Mouse (Mus musculus): ENCODE data around the gene Scnn1a. TPM values are rescaled to one million over a fixed set of nuclear protein-coding genes. Genes with fewer than 3 reads are reported as not detected.
A peak's percentile ranks its signal among the peaks of the same experiment; 100 is the strongest.
"Not testable (repeated sequence)": the region's sequence is repeated elsewhere in the genome, so short reads cannot be mapped to it uniquely, and the experiment has no call there.

Scnn1a gene
- polyA plus RNA-seq, 1 experiment from 2014 or later: 18.5 TPM

GRCm38 (mm10) chr6:125292256-125292655 is 28.2 kb upstream of the Scnn1a start:
- no peaks in the 10 kb centered on the region for H3K36me3 ChIP-seq (ENCODE audit: control insufficient read depth, insufficient read depth, low read length)
- DNase-seq (ENCODE audit: low spot score) (peak; percentile 83), ATAC-seq (ENCODE audit: low FRiP score, low TSS enrichment) (peak; percentile 95)
- 59% methylated on average over 7 of the region's 7 CpGs for WGBS
- H3K27ac ChIP-seq (replicated peaks): peak overlapping the region; percentile 70
- H3K9me3 ChIP-seq (ENCODE audit: control insufficient read depth, low read length): no peaks in the 10 kb centered on the region
- H3K9ac ChIP-seq (ENCODE audit: low read length): no peak overlapping the region
- H3K4me1 ChIP-seq (replicated peaks; ENCODE audit: control insufficient read depth, insufficient read depth): 0 out of 2 replicates have a peak, but pooled peaks cover 2% of the 10 kb centered on the region
- no peak overlapping the region for H3K4me3 ChIP-seq (ENCODE audit: low read depth, low read length)
- TF ChIP-seq CTCF (IDR thresholded peaks at IDR 0.05; ENCODE audit: low read depth) (no peak), EP300 (optimal IDR thresholded peaks at IDR 0.05) (no peak)
- H3K4me2 ChIP-seq (replicated peaks; ENCODE audit: low read depth): no peak overlapping the region
- no peaks in the 10 kb centered on the region for H3K27me3 ChIP-seq (ENCODE audit: control insufficient read depth, insufficient read depth, low read length)

DNA sequence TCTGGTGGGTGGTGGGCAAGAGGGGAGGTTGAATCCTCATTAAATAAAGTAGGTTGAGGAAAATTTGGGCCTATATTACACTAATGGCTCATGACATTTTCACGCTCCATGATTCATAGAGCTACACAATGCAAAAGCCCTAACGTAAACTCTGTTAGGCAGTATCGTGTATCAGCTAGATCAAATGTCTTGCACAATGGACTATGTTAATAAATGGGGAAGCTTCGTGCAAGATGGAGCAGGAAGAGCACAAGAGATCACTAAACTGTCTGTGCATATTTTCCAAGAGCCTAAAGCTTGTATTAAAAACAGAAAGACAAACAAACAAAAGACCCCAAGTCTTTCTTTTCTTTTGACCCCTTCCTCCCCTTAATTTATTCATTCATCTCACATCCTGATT is 26.4 kb upstream of the Scnn1a start:
- no peaks in the 10 kb centered on the region for H3K4me1 ChIP-seq (replicated peaks; ENCODE audit: control insufficient read depth, insufficient read depth)
- DNase-seq (ENCODE audit: low spot score) (no peak), ATAC-seq (ENCODE audit: low FRiP score, low TSS enrichment) (no peak)
- H3K27ac ChIP-seq (replicated peaks): no peak overlapping the region
- H3K4me2 ChIP-seq (replicated peaks; ENCODE audit: low read depth): no peak overlapping the region
- WGBS: 55% methylated on average over 4 of the region's 4 CpGs
- H3K9ac ChIP-seq (ENCODE audit: low read length): no peak overlapping the region
- H3K9me3 ChIP-seq (ENCODE audit: control insufficient read depth, low read length): no peaks in the 10 kb centered on the region
- H3K4me3 ChIP-seq (ENCODE audit: low read depth, low read length): no peak overlapping the region
- TF ChIP-seq EP300 (optimal IDR thresholded peaks at IDR 0.05) (no peak), CTCF (IDR thresholded peaks at IDR 0.05; ENCODE audit: low read depth) (no peak)
- no peaks in the 10 kb centered on the region for H3K36me3 ChIP-seq (ENCODE audit: control insufficient read depth, insufficient read depth, low read length)
- no peaks in the 10 kb centered on the region for H3K27me3 ChIP-seq (ENCODE audit: control insufficient read depth, insufficient read depth, low read length)

GRCm38 (mm10) chr6:125297149-125297820 is 23.2 kb upstream of the Scnn1a start:
- no peak overlapping the region for H3K4me3 ChIP-seq (ENCODE audit: low read depth, low read length)
- ATAC-seq (ENCODE audit: low FRiP score, low TSS enrichment): 0 out of 2 replicates have a peak, but pooled peaks have one; percentile 55
- TF ChIP-seq CTCF (IDR thresholded peaks at IDR 0.05; ENCODE audit: low read depth) (no peak), EP300 (optimal IDR thresholded peaks at IDR 0.05) (no peak)
- no peaks in the 10 kb centered on the region for H3K36me3 ChIP-seq (ENCODE audit: control insufficient read depth, insufficient read depth, low read length)
- 0 out of 2 replicates have a peak, but pooled peaks cover 3% of the 10 kb centered on the region for H3K4me1 ChIP-seq (replicated peaks; ENCODE audit: control insufficient read depth, insufficient read depth)
- no peak overlapping the region for H3K4me2 ChIP-seq (replicated peaks; ENCODE audit: low read depth)
- no peaks in the 10 kb centered on the region for H3K27me3 ChIP-seq (ENCODE audit: control insufficient read depth, insufficient read depth, low read length)
- H3K9ac ChIP-seq (ENCODE audit: low read length): no peak overlapping the region
- no peak for DNase-seq (ENCODE audit: low spot score)
- no peaks in the 10 kb centered on the region for H3K9me3 ChIP-seq (ENCODE audit: control insufficient read depth, low read length)
- WGBS: 54% methylated on average over 5 of the region's 5 CpGs
- H3K27ac ChIP-seq (replicated peaks): no peak overlapping the region

GRCm38 (mm10) chr6:125300982-125301381 is 19.5 kb upstream of the Scnn1a start:
- ATAC-seq (ENCODE audit: low FRiP score, low TSS enrichment) (peak; percentile 66; the same call in 1 of the 2 replicates), DNase-seq (ENCODE audit: low spot score) (no peak)
- H3K27ac ChIP-seq (replicated peaks): no peak overlapping the region
- no peak overlapping the region for H3K4me3 ChIP-seq (ENCODE audit: low read depth, low read length)
- no peak overlapping the region for H3K9ac ChIP-seq (ENCODE audit: low read length)
- H3K4me2 ChIP-seq (replicated peaks; ENCODE audit: low read depth): no peak overlapping the region
- no peaks in the 10 kb centered on the region for H3K27me3 ChIP-seq (ENCODE audit: control insufficient read depth, insufficient read depth, low read length)
- H3K4me1 ChIP-seq (replicated peaks; ENCODE audit: control insufficient read depth, insufficient read depth): 0 out of 2 replicates have a peak, but pooled peaks cover 3% of the 10 kb centered on the region
- TF ChIP-seq CTCF (IDR thresholded peaks at IDR 0.05; ENCODE audit: low read depth): no peak
- TF ChIP-seq EP300 (optimal IDR thresholded peaks at IDR 0.05): no peak
- WGBS: 61% methylated on average over 1 of the region's 1 CpGs
- no peaks in the 10 kb centered on the region for H3K36me3 ChIP-seq (ENCODE audit: control insufficient read depth, insufficient read depth, low read length)
- no peaks in the 10 kb centered on the region for H3K9me3 ChIP-seq (ENCODE audit: control insufficient read depth, low read length)

GRCm38 (mm10) chr6:125302231-125302982 is 18.1 kb upstream of the Scnn1a start:
- H3K36me3 ChIP-seq (ENCODE audit: control insufficient read depth, insufficient read depth, low read length): peaks cover 9% of the 10 kb centered on the region
- TF ChIP-seq CTCF (IDR thresholded peaks at IDR 0.05; ENCODE audit: low read depth): no peak
- no peak for TF ChIP-seq EP300 (optimal IDR thresholded peaks at IDR 0.05)
- H3K4me2 ChIP-seq (replicated peaks; ENCODE audit: low read depth): no peak overlapping the region
- H3K4me1 ChIP-seq (replicated peaks; ENCODE audit: control insufficient read depth, insufficient read depth): 0 out of 2 replicates have a peak, but pooled peaks cover 3% of the 10 kb centered on the region
- DNase-seq (ENCODE audit: low spot score) (no peak), ATAC-seq (ENCODE audit: low FRiP score, low TSS enrichment) (no peak)
- H3K27ac ChIP-seq (replicated peaks): peak overlapping the region; percentile 70
- 64% methylated on average over 24 of the region's 24 CpGs for WGBS
- H3K9ac ChIP-seq (ENCODE audit: low read length): no peak overlapping the region
- no peaks in the 10 kb centered on the region for H3K27me3 ChIP-seq (ENCODE audit: control insufficient read depth, insufficient read depth, low read length)
- no peaks in the 10 kb centered on the region for H3K9me3 ChIP-seq (ENCODE audit: control insufficient read depth, low read length)
- H3K4me3 ChIP-seq (ENCODE audit: low read depth, low read length): no peak overlapping the region

DNA sequence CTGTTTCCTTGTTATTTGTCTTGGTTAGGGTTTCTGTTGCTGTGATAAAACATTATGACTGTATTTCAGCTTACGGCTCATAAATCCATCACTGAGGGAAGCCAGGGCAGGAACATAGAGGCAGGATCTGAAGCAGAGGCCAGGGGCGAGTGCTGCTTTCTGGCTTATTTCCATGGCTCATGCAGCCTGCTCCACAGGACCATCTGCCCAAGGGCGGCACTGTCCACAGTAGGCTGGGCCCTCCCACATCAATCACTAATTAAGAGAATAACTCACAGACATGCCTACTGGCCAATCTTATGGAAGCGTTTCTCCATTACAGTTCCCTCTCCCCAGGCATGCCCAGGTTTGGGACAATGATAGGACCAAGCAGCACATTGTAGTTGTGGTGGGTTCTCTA is 17.2 kb upstream of the Scnn1a start:
- no peak for ATAC-seq (ENCODE audit: low FRiP score, low TSS enrichment)
- TF ChIP-seq CTCF (IDR thresholded peaks at IDR 0.05; ENCODE audit: low read depth) (no peak), EP300 (optimal IDR thresholded peaks at IDR 0.05) (no peak)
- Histone ChIP-seq H3K4me3 (ENCODE audit: low read depth, low read length) (no peak overlapping the region), H3K9ac (ENCODE audit: low read length) (no peak overlapping the region), H3K4me2 (replicated peaks; ENCODE audit: low read depth) (no peak overlapping the region), H3K27me3 (ENCODE audit: control insufficient read depth, insufficient read depth, low read length) (no peaks in the 10 kb centered on the region), H3K9me3 (ENCODE audit: control insufficient read depth, low read length) (no peaks in the 10 kb centered on the region), H3K27ac (replicated peaks) (no peak overlapping the region; the same call in 1 of the 2 replicates), H3K36me3 (ENCODE audit: control insufficient read depth, insufficient read depth, low read length) (peaks cover 13% of the 10 kb centered on the region), H3K4me1 (replicated peaks; ENCODE audit: control insufficient read depth, insufficient read depth) (0 out of 2 replicates have a peak, but pooled peaks cover 3% of the 10 kb centered on the region)
- no peak for DNase-seq (ENCODE audit: low spot score)
- WGBS: 76% methylated on average over 4 of the region's 4 CpGs

- H3K27me3 ChIP-seq (ENCODE audit: control insufficient read depth, insufficient read depth, low read length); DNase-seq (ENCODE audit: low spot score); H3K9ac ChIP-seq (ENCODE audit: low read length); H3K4me2 ChIP-seq (replicated peaks; ENCODE audit: low read depth); ATAC-seq (ENCODE audit: low FRiP score, low TSS enrichment); H3K4me3 ChIP-seq (ENCODE audit: low read depth, low read length); H3K27ac ChIP-seq (replicated peaks); H3K4me1 ChIP-seq (replicated peaks; ENCODE audit: control insufficient read depth, insufficient read depth); H3K9me3 ChIP-seq (ENCODE audit: control insufficient read depth, low read length): not testable (repeated sequence)
- peaks cover 16% of the 10 kb centered on the region for H3K36me3 ChIP-seq (ENCODE audit: control insufficient read depth, insufficient read depth, low read length)
- WGBS: 81% methylated on average over 7 of the region's 7 CpGs
These were observed 16.1 kb upstream of the Scnn1a start for GRCm38 (mm10) chr6:125304408-125304807.
